Mouse (Mus musculus): ENCODE measurements at regions not wholly inside any gene's neighbourhood (a gene's known extent, or its start where the extent isn't known, plus 50 kb on each side); places are given as distances from the start of the nearest gene placed in this dataset.
"Not testable (repeated sequence)": the region's sequence is repeated elsewhere in the genome, so short reads cannot be mapped to it uniquely, and the experiment has no call there.

GRCm38 (mm10) chr1:149289725-149290124, 671.4 kb downstream of the Pla2g4a start:
- no peaks in the 10 kb centered on the region for H3K9me3 ChIP-seq (ENCODE audit: control insufficient read depth, low read length)
- TF ChIP-seq EP300 (optimal IDR thresholded peaks at IDR 0.05) (no peak), CTCF (IDR thresholded peaks at IDR 0.05; ENCODE audit: low read depth) (no peak)
- H3K36me3 ChIP-seq (ENCODE audit: control insufficient read depth, insufficient read depth, low read length), result no peaks in the 10 kb centered on the region
- H3K4me3 ChIP-seq (ENCODE audit: low read depth, low read length), result no peak overlapping the region
- no peak overlapping the region for H3K4me2 ChIP-seq (replicated peaks; ENCODE audit: low read depth)
- 81% methylated on average over 1 of the region's 1 CpGs for WGBS
- H3K27ac ChIP-seq (replicated peaks), result no peak overlapping the region
- ATAC-seq (ENCODE audit: low FRiP score, low TSS enrichment) (no peak), DNase-seq (ENCODE audit: low spot score) (no peak)
- no peaks in the 10 kb centered on the region for H3K27me3 ChIP-seq (ENCODE audit: control insufficient read depth, insufficient read depth, low read length)
- H3K9ac ChIP-seq (ENCODE audit: low read length), result no peak overlapping the region
- no peaks in the 10 kb centered on the region for H3K4me1 ChIP-seq (replicated peaks; ENCODE audit: control insufficient read depth, insufficient read depth)

- DNase-seq (ENCODE audit: low spot score) (no peak), ATAC-seq (ENCODE audit: low FRiP score, low TSS enrichment) (no peak)
- Histone ChIP-seq H3K9ac (ENCODE audit: low read length) (no peak overlapping the region), H3K4me3 (ENCODE audit: low read depth, low read length) (no peak overlapping the region), H3K4me2 (replicated peaks; ENCODE audit: low read depth) (no peak overlapping the region), H3K27me3 (ENCODE audit: control insufficient read depth, insufficient read depth, low read length) (no peaks in the 10 kb centered on the region), H3K4me1 (replicated peaks; ENCODE audit: control insufficient read depth, insufficient read depth) (no peaks in the 10 kb centered on the region), H3K9me3 (ENCODE audit: control insufficient read depth, low read length) (no peaks in the 10 kb centered on the region), H3K27ac (replicated peaks) (no peak overlapping the region), H3K36me3 (ENCODE audit: control insufficient read depth, insufficient read depth, low read length) (no peaks in the 10 kb centered on the region)
- 32% methylated on average over 1 of the region's 1 CpGs for WGBS
- TF ChIP-seq CTCF (IDR thresholded peaks at IDR 0.05; ENCODE audit: low read depth), result no peak
- no peak for TF ChIP-seq EP300 (optimal IDR thresholded peaks at IDR 0.05)
Measured at GRCm38 (mm10) chr1:149274932-149275331, 686.2 kb downstream of the Pla2g4a start.

- WGBS, result 37% methylated on average over 3 of the region's 3 CpGs
- no peak overlapping the region for H3K4me2 ChIP-seq (replicated peaks; ENCODE audit: low read depth)
- ATAC-seq (ENCODE audit: low FRiP score, low TSS enrichment) (no peak), DNase-seq (ENCODE audit: low spot score) (no peak)
- no peaks in the 10 kb centered on the region for H3K27me3 ChIP-seq (ENCODE audit: control insufficient read depth, insufficient read depth, low read length)
- TF ChIP-seq EP300 (optimal IDR thresholded peaks at IDR 0.05) (no peak), CTCF (IDR thresholded peaks at IDR 0.05; ENCODE audit: low read depth) (no peak)
- H3K4me3 ChIP-seq (ENCODE audit: low read depth, low read length), result no peak overlapping the region
- no peaks in the 10 kb centered on the region for H3K9me3 ChIP-seq (ENCODE audit: control insufficient read depth, low read length)
- H3K36me3 ChIP-seq (ENCODE audit: control insufficient read depth, insufficient read depth, low read length), result no peaks in the 10 kb centered on the region
- no peak overlapping the region for H3K27ac ChIP-seq (replicated peaks)
- H3K9ac ChIP-seq (ENCODE audit: low read length), result no peak overlapping the region
- no peaks in the 10 kb centered on the region for H3K4me1 ChIP-seq (replicated peaks; ENCODE audit: control insufficient read depth, insufficient read depth)
Measured at GRCm38 (mm10) chr1:149256866-149257265, 704.2 kb downstream of the Pla2g4a start.

GRCm38 (mm10) chr1:149254141-149254540, 706.9 kb downstream of the Pla2g4a start:
- ATAC-seq (ENCODE audit: low FRiP score, low TSS enrichment), result no peak
- no peak for DNase-seq (ENCODE audit: low spot score)
- Histone ChIP-seq H3K27ac (replicated peaks) (no peak overlapping the region), H3K9ac (ENCODE audit: low read length) (no peak overlapping the region), H3K4me3 (ENCODE audit: low read depth, low read length) (no peak overlapping the region), H3K27me3 (ENCODE audit: control insufficient read depth, insufficient read depth, low read length) (no peaks in the 10 kb centered on the region), H3K9me3 (ENCODE audit: control insufficient read depth, low read length) (no peaks in the 10 kb centered on the region), H3K4me1 (replicated peaks; ENCODE audit: control insufficient read depth, insufficient read depth) (no peaks in the 10 kb centered on the region), H3K4me2 (replicated peaks; ENCODE audit: low read depth) (no peak overlapping the region), H3K36me3 (ENCODE audit: control insufficient read depth, insufficient read depth, low read length) (no peaks in the 10 kb centered on the region)
- TF ChIP-seq EP300 (optimal IDR thresholded peaks at IDR 0.05), result no peak
- TF ChIP-seq CTCF (IDR thresholded peaks at IDR 0.05; ENCODE audit: low read depth), result peak; percentile 60
- 44% methylated on average over 4 of the region's 4 CpGs for WGBS

GRCm38 (mm10) chr1:149238329-149239015, 722.6 kb downstream of the Pla2g4a start:
- no peaks in the 10 kb centered on the region for H3K4me1 ChIP-seq (replicated peaks; ENCODE audit: control insufficient read depth, insufficient read depth)
- WGBS, result 68% methylated on average over 1 of the region's 1 CpGs
- no peaks in the 10 kb centered on the region for H3K9me3 ChIP-seq (ENCODE audit: control insufficient read depth, low read length)
- no peak overlapping the region for H3K4me3 ChIP-seq (ENCODE audit: low read depth, low read length)
- no peak overlapping the region for H3K9ac ChIP-seq (ENCODE audit: low read length)
- H3K4me2 ChIP-seq (replicated peaks; ENCODE audit: low read depth), result no peak overlapping the region
- DNase-seq (ENCODE audit: low spot score) (no peak), ATAC-seq (ENCODE audit: low FRiP score, low TSS enrichment) (no peak)
- no peak overlapping the region for H3K27ac ChIP-seq (replicated peaks)
- no peaks in the 10 kb centered on the region for H3K27me3 ChIP-seq (ENCODE audit: control insufficient read depth, insufficient read depth, low read length)
- no peaks in the 10 kb centered on the region for H3K36me3 ChIP-seq (ENCODE audit: control insufficient read depth, insufficient read depth, low read length)
- TF ChIP-seq CTCF (IDR thresholded peaks at IDR 0.05; ENCODE audit: low read depth), result no peak
- TF ChIP-seq EP300 (optimal IDR thresholded peaks at IDR 0.05), result no peak

- H3K27ac ChIP-seq (replicated peaks); H3K9me3 ChIP-seq (ENCODE audit: control insufficient read depth, low read length): not testable (repeated sequence)
- WGBS, result 72% methylated on average over 1 of the region's 1 CpGs
Measured at GRCm38 (mm10) chr1:149227170-149227569, 733.9 kb downstream of the Pla2g4a start.

More at GRCm38 (mm10) chr1:149227170-149227569, 733.9 kb downstream of the Pla2g4a start:
- DNase-seq (ENCODE audit: low spot score); ATAC-seq (ENCODE audit: low FRiP score, low TSS enrichment); H3K27me3 ChIP-seq (ENCODE audit: control insufficient read depth, insufficient read depth, low read length); H3K4me2 ChIP-seq (replicated peaks; ENCODE audit: low read depth); H3K4me3 ChIP-seq (ENCODE audit: low read depth, low read length); H3K9ac ChIP-seq (ENCODE audit: low read length); H3K4me1 ChIP-seq (replicated peaks; ENCODE audit: control insufficient read depth, insufficient read depth); H3K36me3 ChIP-seq (ENCODE audit: control insufficient read depth, insufficient read depth, low read length): not testable (repeated sequence)

Measured in stomach, postnatal 0 days (tissue).